Mouse (Mus musculus): ENCODE results near the gene Lin28a. TPM values are rescaled to one million over a fixed set of nuclear protein-coding genes. Genes with fewer than 3 reads are reported as not detected.

Lin28a gene
- not detected in 2 replicates for polyA plus RNA-seq (2012; rRNA removed)

GRCm38 (mm10) chr4:134018779-134019145 is at the start of gene Lin28a:
Lin28a (minus strand) TSS chr4:134018841.
- Histone ChIP-seq H3K4me1 (ENCODE audit: control insufficient read depth, insufficient read depth, low read length) (no peaks in the 10 kb centered on the region), H3K4me3 (ENCODE audit: insufficient read depth, low read length) (no peak within 1 kb of the TSS), H3K27ac (ENCODE audit: insufficient read depth, low read length) (no peak within 1 kb of the TSS)
- no peak for TF ChIP-seq CTCF (IDR thresholded peaks at IDR 0.05; ENCODE audit: extremely low read depth, insufficient read depth, low read length)
- no peak for TF ChIP-seq POLR2A (IDR thresholded peaks at IDR 0.05; ENCODE audit: extremely low read depth, insufficient read depth, low read length)

- Histone ChIP-seq H3K4me1 (ENCODE audit: control insufficient read depth, insufficient read depth, low read length) (no peaks in the 10 kb centered on the region), H3K4me3 (ENCODE audit: insufficient read depth, low read length) (no peak overlapping the region), H3K27ac (ENCODE audit: insufficient read depth, low read length) (no peak overlapping the region)
- TF ChIP-seq CTCF (IDR thresholded peaks at IDR 0.05; ENCODE audit: extremely low read depth, insufficient read depth, low read length): no peak
- TF ChIP-seq POLR2A (IDR thresholded peaks at IDR 0.05; ENCODE audit: extremely low read depth, insufficient read depth, low read length): no peak
Observed at GRCm38 (mm10) chr4:134067833-134068544, 49.3 kb upstream of the Lin28a start.

GRCm38 (mm10) chr4:134067383-134067782 is 48.7 kb upstream of the Lin28a start:
- TF ChIP-seq POLR2A (IDR thresholded peaks at IDR 0.05; ENCODE audit: extremely low read depth, insufficient read depth, low read length) (no peak), CTCF (IDR thresholded peaks at IDR 0.05; ENCODE audit: extremely low read depth, insufficient read depth, low read length) (no peak)
- Histone ChIP-seq H3K27ac (ENCODE audit: insufficient read depth, low read length) (no peak overlapping the region), H3K4me3 (ENCODE audit: insufficient read depth, low read length) (no peak overlapping the region)

GRCm38 (mm10) chr4:134065431-134066004 is 46.9 kb upstream of the Lin28a start:
- no peaks in the 10 kb centered on the region for H3K4me1 ChIP-seq (ENCODE audit: control insufficient read depth, insufficient read depth, low read length)
- no peak for TF ChIP-seq POLR2A (IDR thresholded peaks at IDR 0.05; ENCODE audit: extremely low read depth, insufficient read depth, low read length)
- no peak for TF ChIP-seq CTCF (IDR thresholded peaks at IDR 0.05; ENCODE audit: extremely low read depth, insufficient read depth, low read length)
- H3K4me3 ChIP-seq (ENCODE audit: insufficient read depth, low read length): no peak overlapping the region
- H3K27ac ChIP-seq (ENCODE audit: insufficient read depth, low read length): no peak overlapping the region

More at GRCm38 (mm10) chr4:134067383-134067782, 48.7 kb upstream of the Lin28a start:
- H3K4me1 ChIP-seq (ENCODE audit: control insufficient read depth, insufficient read depth, low read length): no peaks in the 10 kb centered on the region

- Histone ChIP-seq H3K4me3 (ENCODE audit: insufficient read depth, low read length) (no peak overlapping the region), H3K27ac (ENCODE audit: insufficient read depth, low read length) (no peak overlapping the region), H3K4me1 (ENCODE audit: control insufficient read depth, insufficient read depth, low read length) (no peaks in the 10 kb centered on the region)
- TF ChIP-seq CTCF (IDR thresholded peaks at IDR 0.05; ENCODE audit: extremely low read depth, insufficient read depth, low read length) (no peak), POLR2A (IDR thresholded peaks at IDR 0.05; ENCODE audit: extremely low read depth, insufficient read depth, low read length) (no peak)
Observed at GRCm38 (mm10) chr4:134062561-134062960, 43.9 kb upstream of the Lin28a start.

GRCm38 (mm10) chr4:134061944-134062446 is 43.4 kb upstream of the Lin28a start:
- Histone ChIP-seq H3K4me3 (ENCODE audit: insufficient read depth, low read length) (no peak overlapping the region), H3K27ac (ENCODE audit: insufficient read depth, low read length) (no peak overlapping the region), H3K4me1 (ENCODE audit: control insufficient read depth, insufficient read depth, low read length) (no peaks in the 10 kb centered on the region)
- TF ChIP-seq CTCF (IDR thresholded peaks at IDR 0.05; ENCODE audit: extremely low read depth, insufficient read depth, low read length) (no peak), POLR2A (IDR thresholded peaks at IDR 0.05; ENCODE audit: extremely low read depth, insufficient read depth, low read length) (no peak)

GRCm38 (mm10) chr4:134061166-134061830 is 42.7 kb upstream of the Lin28a start:
- Histone ChIP-seq H3K4me3 (ENCODE audit: insufficient read depth, low read length) (no peak overlapping the region), H3K27ac (ENCODE audit: insufficient read depth, low read length) (no peak overlapping the region), H3K4me1 (ENCODE audit: control insufficient read depth, insufficient read depth, low read length) (no peaks in the 10 kb centered on the region)
- no peak for TF ChIP-seq POLR2A (IDR thresholded peaks at IDR 0.05; ENCODE audit: extremely low read depth, insufficient read depth, low read length)
- TF ChIP-seq CTCF (IDR thresholded peaks at IDR 0.05; ENCODE audit: extremely low read depth, insufficient read depth, low read length): no peak

GRCm38 (mm10) chr4:134060135-134060865 is 41.7 kb upstream of the Lin28a start, which contains the start of gene Crybg2:
Crybg2 (plus strand) TSS chr4:134060815.
- no peak for TF ChIP-seq CTCF (IDR thresholded peaks at IDR 0.05; ENCODE audit: extremely low read depth, insufficient read depth, low read length)
- no peak for TF ChIP-seq POLR2A (IDR thresholded peaks at IDR 0.05; ENCODE audit: extremely low read depth, insufficient read depth, low read length)
- H3K4me3 ChIP-seq (ENCODE audit: insufficient read depth, low read length): no peak within 1 kb of the TSS

GRCm38 (mm10) chr4:134058908-134059307 is 40.3 kb upstream of the Lin28a start:
- H3K4me3 ChIP-seq (ENCODE audit: insufficient read depth, low read length): no peak overlapping the region
- TF ChIP-seq POLR2A (IDR thresholded peaks at IDR 0.05; ENCODE audit: extremely low read depth, insufficient read depth, low read length): no peak
- no peak for TF ChIP-seq CTCF (IDR thresholded peaks at IDR 0.05; ENCODE audit: extremely low read depth, insufficient read depth, low read length)
- H3K4me1 ChIP-seq (ENCODE audit: control insufficient read depth, insufficient read depth, low read length): no peaks in the 10 kb centered on the region
- no peak overlapping the region for H3K27ac ChIP-seq (ENCODE audit: insufficient read depth, low read length)

More at GRCm38 (mm10) chr4:134060135-134060865, 41.7 kb upstream of the Lin28a start, which contains the start of gene Crybg2:
- Histone ChIP-seq H3K27ac (ENCODE audit: insufficient read depth, low read length) (no peak within 1 kb of the TSS), H3K4me1 (ENCODE audit: control insufficient read depth, insufficient read depth, low read length) (no peaks in the 10 kb centered on the region)

Measured in cortical plate, adult 2 months (tissue).